Mouse (Mus musculus) heart, adult 11 months (tissue): ENCODE measurements at regions not wholly inside any gene's neighbourhood (a gene's known extent, or its start where the extent isn't known, plus 50 kb on each side); places are given as distances from the start of the nearest gene placed in this dataset.

Source experiments
- DNase-seq: peaks from one replicate; pipeline ENCODE4 v3.0.0; 2022

- DNase-seq = peak; percentile 17
Observed at GRCm38 (mm10) chr16:12904937-12905336, 204.5 kb upstream of the Ercc4 start.

GRCm38 (mm10) chr16:12924668-12925067 is 184.8 kb upstream of the Ercc4 start:
- DNase-seq = peak; percentile 28

GRCm38 (mm10) chr16:12925931-12926330 is 183.6 kb upstream of the Ercc4 start:
- no peak for DNase-seq

DNA sequence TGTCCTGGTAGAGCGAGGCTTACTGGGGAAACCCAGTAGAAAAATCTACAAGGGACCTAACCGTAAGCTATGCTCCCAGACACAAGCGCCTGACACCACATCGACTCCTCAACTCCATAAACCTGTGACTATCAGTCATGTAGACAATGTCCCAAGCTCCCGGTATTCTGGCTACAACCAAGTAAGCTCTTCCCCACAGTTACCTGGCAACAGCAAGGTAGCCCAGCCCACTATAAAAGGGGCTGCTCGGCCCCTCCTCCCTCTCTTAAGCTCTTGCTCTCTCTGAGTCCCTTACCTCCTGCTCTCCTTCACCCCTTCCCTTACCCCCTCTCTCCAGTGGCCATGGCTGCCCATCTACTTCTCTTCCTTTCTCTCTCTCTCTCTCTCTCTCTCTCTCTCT is 178.4 kb upstream of the Ercc4 start:
- peak; percentile 57 for DNase-seq

DNA sequence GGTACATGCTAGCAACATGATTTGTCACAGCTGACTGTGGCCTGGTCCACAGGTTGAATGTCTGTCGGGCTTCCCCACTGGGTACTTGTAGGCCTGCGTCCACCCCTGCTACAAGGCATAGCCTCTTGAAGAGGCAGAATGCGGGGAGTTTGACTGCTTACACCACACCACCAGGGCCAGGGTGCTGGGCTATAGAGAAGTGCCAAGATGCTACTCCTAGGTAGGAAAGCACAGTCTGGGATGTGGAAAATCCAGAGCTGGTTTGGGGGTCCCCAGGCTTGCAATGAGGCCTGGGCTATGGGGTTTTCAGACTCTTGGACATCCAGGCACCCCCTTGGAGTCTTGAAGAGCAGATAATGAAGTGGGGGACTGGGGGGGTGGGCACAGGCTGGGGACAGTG is 176.5 kb upstream of the Ercc4 start:
- DNase-seq = peak; percentile 55

GRCm38 (mm10) chr16:12934586-12934985 is 174.9 kb upstream of the Ercc4 start:
- DNase-seq = peak; percentile 51

- no peak for DNase-seq
Observed at GRCm38 (mm10) chr16:12935266-12935665, 174.2 kb upstream of the Ercc4 start.

- no peak for DNase-seq
Observed at GRCm38 (mm10) chr16:12936571-12936970, 172.9 kb upstream of the Ercc4 start.

DNA sequence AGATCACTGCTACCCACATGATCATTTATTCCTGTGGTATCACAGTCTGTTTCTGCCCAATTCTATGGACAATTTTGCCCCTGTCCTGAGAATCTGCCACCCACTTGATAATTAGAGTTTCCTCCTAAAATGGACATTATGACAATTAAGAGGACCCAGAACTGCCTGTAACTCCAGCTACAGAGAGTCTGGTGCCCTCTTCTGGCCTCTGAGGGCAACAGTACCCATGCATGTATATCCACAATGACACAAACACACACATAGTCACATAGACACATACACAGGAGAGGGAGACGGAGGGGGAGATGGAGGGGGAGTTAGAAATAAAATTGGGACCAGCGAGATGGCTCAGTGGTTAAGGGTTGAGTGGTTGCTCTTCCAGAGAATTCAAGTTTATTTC is 170.9 kb upstream of the Ercc4 start:
- no peak for DNase-seq

- DNase-seq = no peak
Observed at GRCm38 (mm10) chr16:12951176-12951575, 158.3 kb upstream of the Ercc4 start.

- DNase-seq = no peak
Observed at GRCm38 (mm10) chr16:12954028-12954427, 155.5 kb upstream of the Ercc4 start.

GRCm38 (mm10) chr16:12956416-12956815 is 153.1 kb upstream of the Ercc4 start:
- no peak for DNase-seq

DNA sequence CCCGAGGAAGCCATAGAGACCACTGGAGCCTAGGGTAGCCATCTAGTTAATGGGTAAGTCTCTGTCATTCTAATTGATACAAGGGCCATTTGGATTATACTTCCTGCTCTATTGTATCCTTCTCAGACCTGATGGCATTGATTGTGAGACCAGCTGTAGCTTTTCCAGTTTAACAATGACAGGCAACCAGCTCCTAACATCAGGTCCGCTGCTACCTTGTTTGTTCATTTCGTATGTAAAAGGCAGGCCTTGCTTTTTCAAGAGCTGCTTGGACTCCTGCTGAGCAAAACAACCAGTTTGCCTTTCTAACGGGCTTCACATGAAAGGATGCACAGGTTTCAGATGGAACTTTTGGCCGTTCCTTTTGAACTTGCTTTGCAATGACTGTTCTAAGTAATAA is 148.6 kb upstream of the Ercc4 start:
- DNase-seq = peak; percentile 23

GRCm38 (mm10) chr16:12982681-12983080 is 126.8 kb upstream of the Ercc4 start:
- no peak for DNase-seq

DNA sequence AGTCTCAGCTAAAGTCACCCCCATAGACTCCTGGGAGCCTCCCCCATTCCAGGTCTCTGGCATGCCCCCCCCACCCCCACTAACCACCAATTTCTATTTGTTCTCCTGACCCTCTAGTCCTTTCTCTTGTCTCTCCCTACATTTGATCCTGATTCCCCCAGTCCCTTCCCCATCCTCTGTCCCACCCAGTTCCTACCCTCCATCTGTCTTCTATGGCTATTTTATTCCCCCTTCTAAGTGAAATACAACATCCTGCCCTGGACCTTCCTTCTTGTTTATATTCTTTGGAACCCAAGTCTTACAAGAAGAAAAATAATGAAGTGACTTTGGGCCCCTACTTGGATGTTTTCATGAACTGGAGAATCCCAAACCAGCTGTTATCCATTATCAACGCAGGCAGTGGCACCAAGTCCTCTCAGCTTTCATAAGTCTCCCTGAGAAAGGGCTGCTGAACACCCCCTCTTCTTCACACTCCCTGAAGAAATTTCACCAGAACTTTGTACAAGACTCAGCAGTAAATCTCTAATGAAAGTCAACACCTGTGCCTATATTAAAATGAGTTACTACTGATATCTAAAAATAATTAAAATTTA is 108.1 kb upstream of the Ercc4 start:
- no peak for DNase-seq

- no peak for DNase-seq
Observed at GRCm38 (mm10) chr16:13012863-13013262, 96.6 kb upstream of the Ercc4 start.

DNA sequence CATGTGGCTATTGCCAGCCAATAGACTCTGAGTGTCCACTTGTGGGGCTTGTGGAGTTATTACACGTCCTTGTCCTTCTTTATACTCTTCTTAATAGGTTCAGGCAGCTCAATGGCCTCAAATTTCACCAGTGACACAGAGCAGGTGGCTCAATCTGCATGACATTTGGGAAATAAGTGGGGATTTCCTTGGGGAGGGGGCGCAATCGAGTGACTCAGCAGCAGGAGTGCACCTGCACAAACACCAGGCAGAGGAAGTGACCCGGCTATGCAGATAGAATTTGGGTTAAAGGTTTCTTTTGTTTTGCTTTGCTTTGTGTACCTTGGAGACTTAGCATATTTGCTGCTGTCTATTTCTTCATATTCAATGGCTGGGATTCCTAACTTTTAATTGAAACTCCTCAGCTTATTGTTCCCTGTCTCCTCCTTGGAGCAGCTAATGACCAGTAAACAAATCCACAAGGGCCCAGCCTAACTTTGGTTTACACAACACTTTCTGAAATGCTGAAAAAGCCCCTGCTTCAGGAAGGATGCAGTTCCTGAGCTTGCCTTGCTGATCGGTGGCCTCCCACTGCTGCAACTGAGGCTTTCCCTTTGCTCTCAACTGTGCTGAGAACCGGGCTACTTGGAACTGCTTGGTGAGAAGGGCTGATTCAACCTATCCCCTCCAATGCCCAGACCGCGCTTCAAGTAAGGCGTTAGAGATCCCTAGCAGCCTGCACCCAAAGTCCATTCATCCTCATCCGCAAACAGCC is 95.4 kb upstream of the Ercc4 start:
- no peak for DNase-seq

DNA sequence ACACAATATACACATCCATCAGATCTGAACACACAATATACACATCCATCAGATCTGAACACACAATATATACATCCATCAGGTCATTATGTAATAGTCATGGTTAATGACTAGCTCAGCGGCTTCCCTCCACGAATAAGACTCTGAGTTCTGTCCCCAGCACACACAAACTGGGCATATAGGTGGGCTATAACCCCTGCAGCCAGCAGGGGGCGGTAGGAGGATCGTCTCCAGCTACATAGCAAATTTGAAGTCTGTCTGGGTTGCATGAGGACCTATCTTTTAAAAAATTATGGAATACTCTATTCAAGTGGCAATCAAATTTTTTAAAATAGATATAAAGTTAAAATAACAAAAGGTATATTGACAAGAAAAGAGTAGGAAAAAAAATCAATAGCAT is 86.6 kb upstream of the Ercc4 start:
- DNase-seq = peak; percentile 71

- peak; percentile 31 for DNase-seq
Observed at GRCm38 (mm10) chr16:13025393-13025792, 84.1 kb upstream of the Ercc4 start.

GRCm38 (mm10) chr16:13034136-13034535 is 75.3 kb upstream of the Ercc4 start:
- DNase-seq = no peak

DNA sequence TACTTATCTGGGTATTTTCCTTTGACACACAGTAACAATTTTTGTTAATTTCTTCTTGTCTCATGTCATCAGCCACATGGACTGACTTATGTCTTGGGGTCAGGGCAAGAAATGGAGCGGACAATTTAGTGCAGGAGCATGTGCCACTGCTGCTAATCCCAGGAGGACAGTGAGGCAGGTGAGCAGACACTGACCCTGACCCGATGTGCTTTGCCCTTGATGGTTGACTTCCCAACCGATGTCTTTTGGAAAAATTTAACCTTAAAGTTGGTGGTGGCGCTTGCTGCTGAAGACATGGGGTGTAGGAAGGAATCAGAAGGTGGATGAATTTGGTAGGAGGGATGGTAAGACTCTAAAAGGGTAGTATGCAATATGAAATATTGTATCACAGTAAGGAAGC is 72.9 kb upstream of the Ercc4 start:
- no peak for DNase-seq

DNA sequence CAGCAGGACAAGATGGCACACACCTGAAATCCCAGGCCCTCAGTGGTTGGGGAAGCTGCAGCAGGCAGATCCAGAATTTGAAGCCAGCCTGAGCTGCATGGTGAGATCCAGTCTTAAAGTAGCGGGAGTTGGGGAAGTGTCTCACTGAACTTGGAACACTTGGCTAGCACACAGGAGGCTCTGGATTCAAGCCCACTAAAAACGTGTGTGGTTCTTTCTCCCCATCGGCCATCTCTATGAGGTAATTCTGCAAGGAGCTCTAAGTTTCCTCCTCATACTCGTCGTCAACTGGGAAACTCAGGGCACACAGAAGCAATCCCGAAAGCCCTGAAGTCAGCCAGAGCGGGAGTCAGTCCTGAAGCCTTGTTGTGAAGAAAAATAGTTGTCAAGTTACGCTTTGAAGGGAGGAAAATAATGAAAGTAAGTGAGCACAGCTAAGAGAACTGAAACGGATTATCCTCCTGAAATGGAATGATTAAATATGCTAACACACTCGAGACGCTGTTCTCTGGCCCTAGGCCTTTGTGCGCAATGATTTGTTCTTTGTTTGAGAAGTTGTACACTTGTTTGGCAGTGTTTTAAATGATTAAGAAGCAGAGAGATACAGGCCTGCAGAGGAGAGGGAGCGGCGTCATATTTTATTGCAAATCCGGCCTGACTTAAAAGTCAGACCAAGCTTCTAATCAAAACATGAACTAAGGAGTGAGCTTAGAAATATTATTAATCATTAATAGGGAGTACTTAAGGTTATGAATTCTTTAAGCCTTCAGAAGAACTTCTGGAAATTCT is 69.0 kb upstream of the Ercc4 start:
- no peak for DNase-seq

DNA sequence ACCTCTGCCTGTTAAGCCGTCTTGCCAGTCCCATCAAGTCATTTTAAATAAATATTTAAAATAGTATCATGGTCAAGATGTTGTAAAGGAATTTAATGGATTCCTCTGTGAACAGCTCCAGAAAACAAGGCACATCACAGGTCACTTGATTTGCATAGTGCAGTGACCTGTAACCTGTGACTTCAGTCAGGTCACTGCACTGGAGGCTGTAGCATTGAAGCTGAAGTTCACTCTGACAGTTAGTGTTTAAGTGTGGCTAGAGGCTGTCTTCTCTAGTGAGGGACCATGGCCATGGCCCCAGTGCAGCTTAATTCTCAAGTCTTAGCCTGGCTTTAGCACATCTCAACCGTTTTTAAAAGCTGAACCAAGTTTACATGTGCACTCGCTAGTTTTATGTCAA is 68.1 kb upstream of the Ercc4 start:
- no peak for DNase-seq

DNA sequence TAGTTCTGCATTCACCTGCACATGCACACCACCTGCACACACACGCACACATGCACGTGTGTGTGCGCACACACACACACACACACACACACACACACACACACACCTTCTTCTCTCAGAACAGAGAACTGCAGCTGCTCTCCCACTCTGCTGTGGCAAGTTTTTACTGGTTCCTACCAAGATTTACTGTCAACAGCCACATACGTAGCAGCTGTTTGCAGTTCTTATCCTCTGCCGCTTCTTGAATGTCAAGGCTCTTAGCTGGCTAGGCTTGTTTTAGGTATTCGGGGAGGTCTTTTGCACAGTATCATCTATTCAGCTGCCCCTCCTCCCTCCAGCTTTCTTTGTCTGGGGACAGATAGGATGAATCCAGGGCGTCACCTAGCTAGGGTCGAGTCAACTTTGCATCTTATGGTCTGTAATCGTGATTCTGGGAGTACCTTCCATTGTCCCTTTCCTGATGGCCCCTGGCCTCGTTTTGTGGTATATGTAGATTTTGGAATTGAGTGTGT is 64.3 kb upstream of the Ercc4 start:
- DNase-seq = no peak
